Mouse (Mus musculus) bone marrow, adult 2 months (tissue): ENCODE measurements around the gene Anks3. TPM values are rescaled to one million over a fixed set of nuclear protein-coding genes. Genes with fewer than 3 reads are reported as not detected.

Experiments
- H3K27ac ChIP-seq: fragments of 200-500 bp; 2 replicates; pipeline ENCODE4 v1.5.1; 2012; ENCODE audit warnings: low read depth, mild to moderate bottlenecking, control low read depth, inconsistent platforms, low read length; ENCODE audit not compliant: control insufficient read depth, poor library complexity, insufficient read depth
- H3K4me1 ChIP-seq: fragments of 200-500 bp; 2 replicates; pipeline ENCODE4 v1.6.1; 2011; ENCODE audit warnings: low read length; ENCODE audit not compliant: control insufficient read depth, insufficient read depth
- H3K4me3 ChIP-seq: fragments of 200-500 bp; replicated peaks from 2 replicates; pipeline ENCODE3; 2011; ENCODE audit warnings: mild to moderate bottlenecking, low read depth, low read length, control low read depth; ENCODE audit not compliant: control insufficient read depth
- CTCF ChIP-seq: fragments of 200-500 bp; IDR thresholded peaks from 2 replicates; pipeline ENCODE4 v1.5.1; 2011; ENCODE audit warnings: low read length, control low read depth; ENCODE audit not compliant: control insufficient read depth, insufficient read depth
- POLR2A ChIP-seq: fragments of 200-500 bp; IDR thresholded peaks from 2 replicates; pipeline ENCODE4 v1.6.1; 2011; ENCODE audit warnings: low read depth, mild to moderate bottlenecking, control low read depth, low read length, borderline replicate concordance; ENCODE audit not compliant: control insufficient read depth
- WGBS: fragments of 180-500 bp; shearing (Covaris S2); methylation state at CpG from one replicate; pipeline ENCODE4 v1.1.7; 2018; 5-methylcytosine and 5-hydroxymethylcytosine counted together
- polyA plus RNA-seq: library from polyadenylated mRNA; stranded (reverse); fragments of >200 nt; gene quantifications from 2 replicates; pipeline ENCODE4 v1.2.4, GENCODE M21; 2011; ENCODE audit warnings: low replicate concordance; ENCODE audit not compliant: missing spikeins, insufficient read depth, insufficient read length

Gene Anks3
- 19.9 and 45.4 TPM in 2 replicates for polyA plus RNA-seq

- peak; percentile 38; the same call in 1 of the 2 replicates for TF ChIP-seq POLR2A
- TF ChIP-seq CTCF, result no peak
- H3K27ac ChIP-seq, result peak within 1 kb of the TSS; percentile 81
- under 1% methylated on average over 76 of the region's 76 CpGs for WGBS
These were observed at the start of gene Anks3 for GRCm38 (mm10) chr16:4963797-4964709. Gene Anks3, minus strand, starts transcription at chr16:4964205.

GRCm38 (mm10) chr16:5013054-5013838, 49.2 kb upstream of the Anks3 start, which contains the start of gene Rogdi:
Gene Rogdi, minus strand, starts transcription at chr16:5013553.
- WGBS, result under 1% methylated on average over 63 of the region's 63 CpGs

More at GRCm38 (mm10) chr16:4963797-4964709, at the start of gene Anks3:
- Histone ChIP-seq H3K4me1 (peaks cover 3% of the 10 kb centered on the region), H3K4me3 (peak within 1 kb of the TSS; percentile 77)

GRCm38 (mm10) chr16:5012036-5013005, 48.3 kb upstream of the Anks3 start:
- Histone ChIP-seq H3K4me1 (peaks cover 5% of the 10 kb centered on the region), H3K27ac (peak overlapping the region; percentile 73), H3K4me3 (peak overlapping the region; percentile 97)
- WGBS, result 50% methylated on average over 13 of the region's 13 CpGs
- TF ChIP-seq CTCF (no peak), POLR2A (no peak)

More at GRCm38 (mm10) chr16:5013054-5013838, 49.2 kb upstream of the Anks3 start, which contains the start of gene Rogdi:
- Histone ChIP-seq H3K27ac (peak within 1 kb of the TSS; percentile 73), H3K4me3 (peak within 1 kb of the TSS; percentile 97), H3K4me1 (peaks cover 5% of the 10 kb centered on the region)
- TF ChIP-seq POLR2A (peak; percentile 86; the same call in 1 of the 2 replicates), CTCF (0 out of 2 replicates have a peak, but pooled peaks have one; percentile 19)

- 23% methylated on average over 7 of the region's 7 CpGs for WGBS
- peaks cover 5% of the 10 kb centered on the region for H3K4me1 ChIP-seq
- TF ChIP-seq POLR2A, result 0 out of 2 replicates have a peak, but pooled peaks have one; percentile 19
- no peak for TF ChIP-seq CTCF
- H3K27ac ChIP-seq, result peak overlapping the region; percentile 66
- H3K4me3 ChIP-seq, result peak overlapping the region; percentile 45
These were observed 47.3 kb upstream of the Anks3 start for GRCm38 (mm10) chr16:5011285-5011684.

- peaks cover 5% of the 10 kb centered on the region for H3K4me1 ChIP-seq
- 88% methylated on average over 10 of the region's 10 CpGs for WGBS
- TF ChIP-seq CTCF, result no peak
- no peak for TF ChIP-seq POLR2A
- H3K4me3 ChIP-seq, result no peak overlapping the region
- no peak overlapping the region for H3K27ac ChIP-seq
These were observed 46.4 kb upstream of the Anks3 start for GRCm38 (mm10) chr16:5010371-5010935.

- TF ChIP-seq POLR2A (no peak), CTCF (no peak)
- no peak overlapping the region for H3K27ac ChIP-seq
- H3K4me3 ChIP-seq, result no peak overlapping the region
- WGBS, result 81% methylated on average over 12 of the region's 12 CpGs
- peaks cover 5% of the 10 kb centered on the region for H3K4me1 ChIP-seq
These were observed 44.1 kb upstream of the Anks3 start for GRCm38 (mm10) chr16:5008076-5008475.

- peaks cover 4% of the 10 kb centered on the region for H3K4me1 ChIP-seq
- H3K4me3 ChIP-seq, result no peak overlapping the region
- no peak overlapping the region for H3K27ac ChIP-seq
- 79% methylated on average over 6 of the region's 6 CpGs for WGBS
- TF ChIP-seq CTCF (no peak), POLR2A (no peak)
These were observed 43.5 kb upstream of the Anks3 start for GRCm38 (mm10) chr16:5007492-5007891.
